Mouse (Mus musculus) neural tube, embryonic 10.5 days (tissue): ENCODE results near the gene Slc17a7.

ENCODE experiments used
- DNase-seq: peaks from one replicate; pipeline ENCODE4 v3.0.0-alpha.2; 2017; ENCODE audit warnings: low spot score; ENCODE audit errors: extremely low spot score

The Slc17a7 gene

DNA sequence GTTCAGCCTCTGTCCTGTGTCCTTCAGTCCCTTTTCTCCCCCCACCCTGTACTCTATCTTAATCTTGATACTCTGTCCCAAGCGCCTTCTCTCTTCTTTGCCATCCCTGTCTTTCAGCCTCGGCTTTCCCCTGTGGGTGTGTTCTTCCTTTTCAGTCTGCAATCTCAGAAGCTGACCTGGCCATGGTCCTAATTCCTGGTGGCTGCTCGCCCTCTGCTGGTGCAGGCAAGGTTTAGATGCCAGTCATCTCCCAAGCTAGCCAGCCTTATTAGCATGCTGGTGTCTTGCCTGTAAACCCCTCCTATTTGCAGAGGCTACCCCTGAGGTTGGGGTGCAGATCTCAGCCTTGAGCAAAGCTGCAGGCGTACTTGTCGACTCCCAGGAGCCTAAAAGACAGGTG, 34.7 kb downstream of the Slc17a7 start:
- peak; percentile 66 for DNase-seq

GRCm38 (mm10) chr7:45198961-45199360, 35.2 kb downstream of the Slc17a7 start:
- DNase-seq = no peak

GRCm38 (mm10) chr7:45202654-45203053, 38.9 kb downstream of the Slc17a7 start:
- no peak for DNase-seq

GRCm38 (mm10) chr7:45204380-45205143, 40.8 kb downstream of the Slc17a7 start, which contains the start of gene Ccdc155:
Gene Ccdc155, minus strand, starts transcription at chr7:45204892.
- DNase-seq = peak; percentile 96

DNA sequence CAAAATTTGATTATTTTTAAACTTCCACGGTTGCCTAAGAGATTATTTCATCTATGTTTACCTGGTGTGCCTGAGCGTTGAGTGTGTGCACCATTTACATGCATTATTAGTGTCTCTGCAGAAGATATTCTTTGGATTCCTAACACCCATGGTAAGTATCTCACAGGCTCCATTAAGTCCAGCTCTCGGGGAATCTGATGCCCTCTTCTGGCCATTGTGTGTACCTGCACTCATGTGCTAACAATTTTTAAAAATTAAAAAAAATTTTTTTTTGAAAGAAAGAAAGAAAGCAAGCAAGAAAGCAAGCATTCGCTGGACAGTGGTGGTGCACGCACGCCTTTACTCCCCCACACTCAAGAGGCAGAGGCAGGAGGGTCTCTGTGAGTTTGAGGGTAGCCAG, 44.5 kb downstream of the Slc17a7 start:
- no peak for DNase-seq

DNA sequence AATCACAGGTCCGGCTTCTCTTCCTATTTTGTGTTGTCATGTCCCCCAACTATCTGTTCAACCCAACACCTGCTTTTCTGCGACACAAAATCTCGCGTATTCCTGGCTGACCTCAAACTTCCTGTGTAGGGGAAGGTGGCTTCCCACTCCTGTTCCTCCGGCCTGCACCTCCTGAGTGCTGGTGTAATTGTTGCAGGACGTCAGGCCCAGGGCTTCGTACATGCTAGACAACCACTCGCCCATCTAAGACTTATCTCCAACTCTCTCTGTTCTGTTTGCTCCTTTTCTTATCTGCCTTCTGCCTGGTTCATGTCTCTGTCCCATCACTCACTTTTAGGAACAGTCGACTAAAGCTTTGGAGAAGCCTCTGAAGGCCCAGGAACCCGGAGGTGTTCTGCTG, 47.3 kb downstream of the Slc17a7 start:
- DNase-seq = no peak

DNA sequence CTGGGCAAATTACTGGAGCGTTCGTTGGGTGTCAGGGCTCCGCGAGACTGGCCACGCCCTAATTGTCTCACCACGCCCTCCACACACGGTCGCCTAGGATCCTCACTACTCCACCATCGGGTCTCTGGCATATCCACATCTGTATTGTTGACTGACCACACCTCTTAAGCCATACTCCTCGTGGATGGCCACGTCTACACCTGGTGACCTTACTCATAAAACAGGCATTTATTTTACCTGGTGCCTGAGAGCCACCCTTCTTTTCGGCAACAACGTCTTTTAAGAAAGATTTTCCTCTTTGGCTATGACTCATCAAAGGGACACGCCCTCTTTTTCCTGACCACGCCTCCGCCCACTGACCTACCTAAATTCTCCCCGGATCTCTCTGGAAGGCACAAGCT, 48.1 kb downstream of the Slc17a7 start, which contains the start of gene Dkkl1:
Gene Dkkl1, minus strand, starts transcription at position 297 of the 401 bp plus-strand sequence.
- DNase-seq = no peak

DNA sequence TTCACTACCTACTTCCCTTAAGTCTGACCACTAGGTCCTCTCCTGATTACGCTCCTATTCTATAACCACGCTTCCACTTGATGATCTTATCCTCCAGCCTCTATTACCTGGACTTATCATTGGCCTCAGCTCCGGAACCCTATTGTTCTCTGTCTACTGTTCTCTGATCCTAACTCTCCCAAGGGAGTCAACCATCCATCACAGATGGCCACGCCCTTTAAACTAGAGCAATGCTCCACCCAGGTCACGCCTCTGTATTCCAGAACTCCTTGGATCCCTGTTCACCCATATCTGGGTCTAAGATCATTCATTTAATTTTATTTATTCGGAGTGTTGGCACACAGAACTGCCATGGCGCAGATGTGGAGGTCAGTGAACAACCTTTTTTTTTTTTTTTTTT, 48.6 kb downstream of the Slc17a7 start:
- DNase-seq = no peak

GRCm38 (mm10) chr7:45213708-45214107, 50.0 kb downstream of the Slc17a7 start:
- DNase-seq = no peak

- DNase-seq = peak; percentile 82
These were observed 52.1 kb downstream of the Slc17a7 start, which contains the start of gene Tead2 for GRCm38 (mm10) chr7:45215673-45216441. Gene Tead2, plus strand, starts transcription at chr7:45215753.

DNA sequence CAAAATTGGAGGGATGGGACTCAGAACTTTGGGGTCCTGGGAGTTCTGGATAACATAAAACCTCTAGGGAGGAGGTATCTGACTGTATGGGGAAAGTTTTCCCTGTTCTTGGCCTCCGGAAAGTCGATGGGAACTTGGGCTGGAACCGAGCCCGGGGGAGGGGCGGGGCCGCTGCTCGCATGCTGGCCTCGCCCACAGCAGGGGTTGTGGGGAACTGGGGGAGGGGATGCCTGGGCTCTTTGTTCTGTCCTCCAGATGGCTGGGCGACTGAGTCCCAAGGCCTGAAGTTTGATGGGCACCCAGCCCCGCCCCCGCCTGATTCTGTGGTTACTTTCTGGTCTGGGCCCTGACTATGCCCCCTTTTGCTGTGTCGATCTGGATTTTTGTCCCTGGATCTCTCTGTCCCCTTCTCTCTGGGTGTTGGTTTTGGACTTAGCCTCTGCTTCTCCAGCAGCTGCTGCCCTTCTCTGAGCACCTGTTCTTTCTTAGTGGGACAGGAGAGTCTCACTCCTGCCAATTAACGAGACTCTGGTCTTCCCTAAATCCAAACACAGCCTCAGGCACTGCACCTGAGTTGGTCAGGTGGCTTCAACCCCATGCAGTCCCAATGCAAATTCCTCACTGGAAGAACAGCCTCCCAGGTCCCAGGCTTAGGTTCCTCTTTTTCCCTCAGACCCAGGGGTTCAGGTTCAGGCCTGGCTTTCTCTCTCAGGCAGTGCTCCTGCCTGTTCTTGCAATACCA, 52.9 kb downstream of the Slc17a7 start:
- peak; percentile 94 for DNase-seq

GRCm38 (mm10) chr7:45221680-45222079, 57.9 kb downstream of the Slc17a7 start:
- DNase-seq = no peak

- DNase-seq = no peak
These were observed 61.1 kb downstream of the Slc17a7 start for GRCm38 (mm10) chr7:45224826-45225225.
